Mouse (Mus musculus) midbrain, postnatal 0 days (tissue): ENCODE data around the gene Tmem132b. TPM values are rescaled to one million over a fixed set of nuclear protein-coding genes. Genes with fewer than 3 reads are reported as not detected.

ENCODE experiments used
- ATAC-seq: fragments of 200-750 bp; cut with Nextera tagmentation; 2 replicates; pipeline ENCODE4 v1.8.0; 2017; ENCODE audit warnings: moderate number of reproducible peaks, mild to moderate bottlenecking, moderate TSS enrichment, moderate library complexity; ENCODE audit not compliant: low FRiP score
- DNase-seq: peaks from one replicate; pipeline ENCODE4 v3.0.0-alpha.2; 2015; ENCODE audit warnings: low spot score
- H3K27ac ChIP-seq: fragments of 300-500 bp; sonication (generic); 2 replicates; pipeline ENCODE4 v1.5.1; 2014; ENCODE audit warnings: low read depth, mild to moderate bottlenecking, low read length, mixed read lengths
- H3K27me3 ChIP-seq: fragments of 300-500 bp; sonication (generic); 2 replicates; pipeline ENCODE4 v1.6.1; 2014; ENCODE audit warnings: low read length, control low read depth, mixed read lengths; ENCODE audit not compliant: insufficient read depth
- H3K36me3 ChIP-seq: fragments of 300-500 bp; sonication (generic); 2 replicates; pipeline ENCODE4 v1.6.1; 2014; ENCODE audit warnings: low read length, control low read depth, mixed read lengths; ENCODE audit not compliant: insufficient read depth
- H3K4me1 ChIP-seq: fragments of 300-500 bp; sonication (generic); 2 replicates; pipeline ENCODE4 v1.6.1; 2014; ENCODE audit warnings: mild to moderate bottlenecking, control low read depth, antibody characterized with exemption, low read length, mixed read lengths; ENCODE audit not compliant: insufficient read depth
- H3K4me2 ChIP-seq: fragments of 300-500 bp; sonication (generic); 2 replicates; pipeline ENCODE4 v1.6.1; 2014; ENCODE audit warnings: low read depth, mild to moderate bottlenecking, low read length, mixed read lengths; ENCODE audit not compliant: poor library complexity, severe bottlenecking
- H3K4me3 ChIP-seq: fragments of 300-500 bp; sonication (generic); 2 replicates; pipeline ENCODE4 v1.5.1; 2014; ENCODE audit warnings: low read depth, mild to moderate bottlenecking, low read length, moderate library complexity
- H3K9ac ChIP-seq: fragments of 300-500 bp; sonication (generic); replicated peaks from 2 replicates; pipeline ENCODE4 v1.6.1; 2014; ENCODE audit warnings: mild to moderate bottlenecking, low read length, moderate library complexity, mixed read lengths; ENCODE audit not compliant: poor library complexity, severe bottlenecking
- H3K9me3 ChIP-seq: fragments of 300-500 bp; sonication (generic); 2 replicates; pipeline ENCODE4 v1.6.1; 2016; ENCODE audit warnings: low read length, control low read depth
- CTCF ChIP-seq: IDR thresholded peaks from 2 replicates; pipeline ENCODE4 v1.5.1; 2016; ENCODE audit warnings: antibody characterized with exemption, mild to moderate bottlenecking
- WGBS: fragments of 180-500 bp; shearing (Covaris S2); extraction: QIAGEN DNeasy Blood & Tissue Kit; methylation state at CpG from one replicate; pipeline ENCODE4 v1.1.7; 2014; 5-methylcytosine and 5-hydroxymethylcytosine counted together
- polyA plus RNA-seq: library from polyadenylated mRNA; unstranded; fragments of >200 nt; fragmentation: Nextera tagmentation; extraction: Ambion mirVana; gene quantifications from 2 replicates; pipeline ENCODE4 v1.2.1, GENCODE M21; 2015
- total RNA-seq: library from RNA; depleted of rRNA; stranded (reverse); fragments of >200 nt; gene quantifications from 2 replicates; pipeline ENCODE4 v1.2.3, GENCODE M21; 2014

Tmem132b gene
- total and polyA plus RNA-seq, 2 experiments from 2014 or later = 6.4 to 27.8 TPM

DNA sequence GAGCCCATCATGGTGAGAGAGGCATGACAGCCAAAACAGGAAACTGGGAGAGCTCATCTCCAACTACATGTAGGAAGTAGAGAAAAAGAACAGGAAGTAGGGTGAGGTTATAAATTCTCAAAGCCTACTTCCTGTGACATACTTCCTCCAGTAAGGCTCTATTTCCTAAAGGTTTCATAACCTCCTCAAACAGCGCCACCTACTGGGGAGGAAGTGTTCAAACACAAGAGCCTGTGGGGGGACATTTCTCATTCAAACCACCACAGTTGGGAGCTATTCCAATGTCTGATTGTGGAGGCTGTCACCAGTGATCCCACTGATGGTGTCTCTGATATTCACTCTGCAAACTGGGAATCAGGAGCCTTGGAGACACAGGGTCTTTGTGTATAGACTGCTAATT, 78.4 kb downstream of the Tmem132b start:
- H3K4me2 ChIP-seq = no peak overlapping the region
- no peaks in the 10 kb centered on the region for H3K4me1 ChIP-seq
- no peaks in the 10 kb centered on the region for H3K27me3 ChIP-seq
- DNase-seq (no peak), ATAC-seq (no peak)
- H3K9ac ChIP-seq = no peak overlapping the region
- peak; percentile 51 for TF ChIP-seq CTCF
- 77% methylated on average over 1 of the region's 1 CpGs for WGBS
- no peak overlapping the region for H3K27ac ChIP-seq
- H3K36me3 ChIP-seq = no peaks in the 10 kb centered on the region
- no peak overlapping the region for H3K4me3 ChIP-seq
- H3K9me3 ChIP-seq = no peaks in the 10 kb centered on the region

DNA sequence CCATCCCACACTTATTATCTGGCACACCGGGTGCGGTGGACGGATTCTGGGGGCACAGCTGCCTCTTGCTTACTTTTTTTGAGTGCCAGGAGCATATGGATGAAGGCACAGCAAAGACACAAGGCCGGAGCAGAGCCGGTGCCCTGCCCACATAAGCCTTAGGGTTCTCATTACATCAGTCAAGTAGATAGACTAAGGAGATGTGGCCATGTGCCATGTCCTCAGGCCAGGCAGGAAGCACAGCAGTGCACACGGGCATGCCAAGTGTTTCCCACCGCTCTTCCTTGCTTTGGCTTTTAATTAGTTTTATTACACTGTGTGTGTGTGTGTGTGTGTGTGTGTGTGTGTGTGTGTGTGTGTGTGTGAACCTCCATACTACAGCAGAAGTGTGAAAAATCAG, 80.9 kb downstream of the Tmem132b start:
- WGBS = 78% methylated on average over 7 of the region's 7 CpGs
- Histone ChIP-seq H3K27ac (no peak overlapping the region), H3K36me3 (no peaks in the 10 kb centered on the region), H3K4me3 (no peak overlapping the region), H3K9ac (no peak overlapping the region), H3K9me3 (no peaks in the 10 kb centered on the region), H3K27me3 (no peaks in the 10 kb centered on the region), H3K4me2 (no peak overlapping the region), H3K4me1 (no peaks in the 10 kb centered on the region)
- no peak for TF ChIP-seq CTCF
- ATAC-seq (no peak), DNase-seq (peak; percentile 50)

DNA sequence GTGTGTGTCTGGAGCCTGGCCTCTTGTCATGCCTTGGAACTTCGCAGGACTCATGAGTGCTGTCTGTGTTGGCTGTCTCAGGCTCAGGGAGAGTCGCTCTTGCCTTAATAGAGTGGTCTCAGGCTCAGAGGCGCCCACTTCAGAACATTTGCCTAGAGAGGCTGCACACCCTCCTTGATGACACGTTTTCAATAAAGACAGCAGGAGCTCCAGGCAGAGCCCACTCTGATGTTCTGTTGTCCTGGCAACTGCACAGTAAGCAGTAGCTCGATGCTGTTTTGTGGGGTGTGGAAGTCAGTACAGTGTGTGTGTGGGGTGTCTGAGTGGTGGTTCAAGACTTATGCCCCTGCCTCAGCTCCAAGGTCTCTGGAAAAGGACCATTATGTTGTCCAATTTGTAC, 81.6 kb downstream of the Tmem132b start:
- ATAC-seq (no peak), DNase-seq (no peak)
- H3K9me3 ChIP-seq = no peaks in the 10 kb centered on the region
- no peaks in the 10 kb centered on the region for H3K4me1 ChIP-seq
- no peaks in the 10 kb centered on the region for H3K27me3 ChIP-seq
- no peak overlapping the region for H3K27ac ChIP-seq
- no peak overlapping the region for H3K4me3 ChIP-seq
- TF ChIP-seq CTCF = no peak
- no peak overlapping the region for H3K4me2 ChIP-seq
- no peaks in the 10 kb centered on the region for H3K36me3 ChIP-seq
- no peak overlapping the region for H3K9ac ChIP-seq
- 63% methylated on average over 5 of the region's 5 CpGs for WGBS

DNA sequence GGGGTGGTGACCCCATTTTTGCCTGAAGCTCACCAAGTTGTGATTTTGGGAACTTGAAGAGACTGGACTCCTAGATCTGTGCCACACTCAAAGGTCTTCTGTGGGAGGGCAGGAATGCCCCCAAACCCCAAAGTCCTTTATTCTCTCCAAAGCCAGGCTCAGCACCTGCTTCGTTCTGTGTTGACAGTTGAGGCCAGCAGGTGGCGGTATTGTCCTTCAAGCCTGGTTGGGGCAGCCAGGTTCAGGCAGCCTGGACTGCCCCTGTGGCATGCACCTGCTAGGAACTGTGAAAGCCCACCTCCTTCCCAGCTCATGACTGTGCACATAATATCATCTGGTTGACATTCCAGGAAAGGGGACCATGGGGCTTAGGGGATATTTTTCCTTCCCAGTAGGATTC, 82.8 kb downstream of the Tmem132b start:
- no peak overlapping the region for H3K27ac ChIP-seq
- no peaks in the 10 kb centered on the region for H3K27me3 ChIP-seq
- WGBS = 66% methylated on average over 2 of the region's 2 CpGs
- TF ChIP-seq CTCF = peak; percentile 70
- H3K9me3 ChIP-seq = no peaks in the 10 kb centered on the region
- no peak overlapping the region for H3K4me2 ChIP-seq
- DNase-seq = peak; percentile 15
- no peaks in the 10 kb centered on the region for H3K36me3 ChIP-seq
- no peak overlapping the region for H3K9ac ChIP-seq
- no peaks in the 10 kb centered on the region for H3K4me1 ChIP-seq
- no peak for ATAC-seq
- no peak overlapping the region for H3K4me3 ChIP-seq

DNA sequence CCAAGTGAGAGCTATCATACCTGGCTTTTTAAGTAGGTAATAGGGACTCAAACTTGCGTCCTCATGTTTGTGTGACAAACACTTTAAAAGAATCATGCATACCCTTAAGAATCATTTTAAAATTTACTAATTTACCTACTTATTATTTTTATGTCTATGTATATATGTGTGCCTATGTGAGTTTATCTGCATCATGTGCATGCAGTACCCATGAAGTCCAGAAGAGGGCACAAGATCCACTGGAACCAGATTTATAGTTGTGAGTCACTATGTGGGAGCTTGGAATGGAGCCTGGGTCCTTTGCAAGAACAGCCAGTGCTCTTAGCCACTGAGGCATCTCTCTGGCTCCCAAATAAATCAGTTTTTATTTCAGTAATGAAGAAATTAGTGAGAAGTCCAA, 85.5 kb downstream of the Tmem132b start:
- H3K4me3 ChIP-seq = no peak overlapping the region
- 98% methylated on average over 1 of the region's 1 CpGs for WGBS
- no peaks in the 10 kb centered on the region for H3K36me3 ChIP-seq
- H3K27me3 ChIP-seq = no peaks in the 10 kb centered on the region
- TF ChIP-seq CTCF = peak; percentile 44
- H3K9me3 ChIP-seq = no peaks in the 10 kb centered on the region
- no peak overlapping the region for H3K4me2 ChIP-seq
- ATAC-seq (no peak), DNase-seq (no peak)
- no peaks in the 10 kb centered on the region for H3K4me1 ChIP-seq
- H3K27ac ChIP-seq = no peak overlapping the region
- H3K9ac ChIP-seq = no peak overlapping the region

DNA sequence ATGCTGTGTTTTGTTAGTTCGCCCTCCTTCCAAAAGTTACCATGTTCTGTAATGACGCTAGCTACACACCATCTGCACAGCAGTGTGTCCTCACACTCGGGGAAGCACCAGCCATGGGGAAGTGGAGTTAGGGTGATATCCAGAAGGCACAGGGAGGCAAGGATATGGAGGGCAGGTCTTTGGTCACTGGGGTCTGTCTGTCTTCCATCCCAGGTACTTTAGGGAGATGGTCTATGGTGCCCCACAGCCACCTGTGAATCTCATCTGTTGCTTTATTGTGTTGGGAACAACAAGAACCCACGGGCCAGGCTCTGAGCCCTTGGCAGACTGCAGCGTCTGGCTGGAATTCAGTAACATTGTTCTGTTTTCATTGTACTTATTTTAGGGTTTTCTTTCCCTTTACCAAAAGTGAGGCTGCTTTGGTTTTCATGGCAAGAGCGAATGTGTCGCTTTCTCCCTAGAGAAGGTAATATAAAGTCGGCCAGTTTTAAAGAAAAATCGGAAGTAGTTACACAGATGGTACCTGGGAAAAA, 96.3 kb downstream of the Tmem132b start:
- WGBS = 75% methylated on average over 9 of the region's 9 CpGs
- Histone ChIP-seq H3K36me3 (no peaks in the 10 kb centered on the region), H3K9ac (no peak overlapping the region), H3K4me3 (no peak overlapping the region), H3K4me2 (no peak overlapping the region), H3K9me3 (no peaks in the 10 kb centered on the region), H3K27me3 (no peaks in the 10 kb centered on the region), H3K4me1 (no peaks in the 10 kb centered on the region), H3K27ac (no peak overlapping the region)
- ATAC-seq = no peak
- TF ChIP-seq CTCF = no peak
- no peak for DNase-seq
